Mouse (Mus musculus) erythroblast, embryonic 14.5 days (primary cell): Measurements from ENCODE around the gene Ggn.
"Not testable (repeated sequence)": the region's sequence is repeated elsewhere in the genome, so short reads cannot be mapped to it uniquely, and the experiment has no call there.

Experiments used
- GATA1 ChIP-seq: IDR thresholded peaks from 2 replicates; pipeline ENCODE4 v1.6.1; 2012; ENCODE audit warnings: low read length, inconsistent platforms, mixed read lengths
- TAL1 ChIP-seq: IDR thresholded peaks from 3 replicates; pipeline ENCODE4 v1.6.1; 2012; ENCODE audit warnings: low read length, inconsistent platforms, mixed read lengths

GRCm38 (mm10) chr7:29181323-29181722, 11.3 kb downstream of the Ggn start:
- TF ChIP-seq GATA1, TAL1: not testable (repeated sequence)
